In genomic region chr1:168342269-168342668, GRCm38 (mm10) we compare ENCODE assay signal across 12 mouse cellular contexts.
DNase-seq lines count a peak whose midpoint lies in the region; ATAC-seq and TF ChIP-seq lines count a peak whose summit lies in the region.
"Had no signal": no experiment of that assay in that cellular context is flagged by ENCODE, and none has a peak within 500 bp of the region (broad histone marks: within the 10 kb centered on the region; RNA-seq: fewer than 3 reads in every experiment).

No protein-coding gene starts in this region.

- no peak overlapping the region for H3K4me3 ChIP-seq in layer of hippocampus, adult 2 months
- H3K4me3 ChIP-seq in forebrain, postnatal 0 days (ENCODE audit: low read depth, low read length), result no peak overlapping the region
- H3K4me3 ChIP-seq in limb, embryonic 15.5 days, result no peak overlapping the region
- no peak overlapping the region for H3K4me3 ChIP-seq in olfactory bulb, adult 2 months (ENCODE audit: insufficient read depth, low read depth, low read length)
- no peak overlapping the region for H3K4me3 ChIP-seq in thymus, adult 2 months (ENCODE audit: control insufficient read depth, insufficient read depth, low read length)
- H3K4me3 ChIP-seq: liver, embryonic 15.5 days had no signal

- no peaks in the 10 kb centered on the region for H3K36me3 ChIP-seq in forebrain, postnatal 0 days (ENCODE audit: insufficient read depth)
- H3K36me3 ChIP-seq in limb, embryonic 15.5 days, result no peaks in the 10 kb centered on the region
- no peaks in the 10 kb centered on the region for H3K36me3 ChIP-seq in thymus, adult 2 months (ENCODE audit: control insufficient read depth, insufficient read depth, low read length)
- H3K36me3 ChIP-seq: liver, embryonic 15.5 days had no signal

- no peak for TF ChIP-seq POLR2A in olfactory bulb, adult 2 months (IDR thresholded peaks at IDR 0.05; ENCODE audit: insufficient read depth, low read depth, low read length)
- TF ChIP-seq POLR2A in thymus, adult 2 months (IDR thresholded peaks at IDR 0.05; ENCODE audit: control insufficient read depth, extremely low read depth, insufficient read depth, low read length, poor library complexity), result no peak

- intact Hi-C loops in heart, postnatal 14 days (cut with DNase I), result no loop called here

- no peaks in the 10 kb centered on the region for H3K9me3 ChIP-seq in forebrain, postnatal 0 days (ENCODE audit: low read length)
- no peaks in the 10 kb centered on the region for H3K9me3 ChIP-seq in limb, embryonic 15.5 days
- H3K9me3 ChIP-seq: liver, embryonic 15.5 days had no signal

- DNase-seq in layer of hippocampus, adult 2 months (ENCODE audit: low spot score in 2 of 2), result no peak
- no peak for DNase-seq in layer of hippocampus, adult 9-10 months (ENCODE audit: low spot score)
- DNase-seq in forebrain, postnatal 0 days, result no peak
- DNase-seq in retina, postnatal 1 day, result no peak
- no peak for DNase-seq in heart, postnatal 14 days
- DNase-seq in thymus, adult 2 months, result no peak
- DNase-seq: embryo, embryonic 11 days; gastrocnemius, postnatal 10 days; kidney, adult 8-10 months had no signal

- TF ChIP-seq CTCF in layer of hippocampus, adult 2 months (conservative IDR thresholded peaks at IDR 0.05), result no peak
- TF ChIP-seq CTCF in forebrain, postnatal 0 days (IDR thresholded peaks at IDR 0.05; ENCODE audit: low read depth), result no peak
- TF ChIP-seq CTCF in olfactory bulb, adult 2 months (IDR thresholded peaks at IDR 0.05; ENCODE audit: insufficient read depth, low read depth, low read length), result no peak
- TF ChIP-seq CTCF in thymus, adult 2 months (IDR thresholded peaks at IDR 0.05; ENCODE audit: borderline replicate concordance, control insufficient read depth, extremely low read depth, insufficient read depth, low read length, poor library complexity), result no peak

- no peaks in the 10 kb centered on the region for H3K27me3 ChIP-seq in forebrain, postnatal 0 days (ENCODE audit: insufficient read depth, low read length)
- H3K27me3 ChIP-seq in limb, embryonic 15.5 days, result no peaks in the 10 kb centered on the region
- no peaks in the 10 kb centered on the region for H3K27me3 ChIP-seq in thymus, adult 2 months (ENCODE audit: control insufficient read depth, insufficient read depth, low read length)
- H3K27me3 ChIP-seq: liver, embryonic 15.5 days had no signal

- H3K4me2 ChIP-seq in forebrain, postnatal 0 days (ENCODE audit: low read depth), result peak overlapping the region; percentile 31
- H3K4me2 ChIP-seq in limb, embryonic 15.5 days, result no peak overlapping the region
- H3K4me2 ChIP-seq: liver, embryonic 15.5 days had no signal

- peak; percentile 42; the same call in 1 of the 2 replicates for ATAC-seq in forebrain, postnatal 0 days
- no peak for ATAC-seq in limb, embryonic 15.5 days (ENCODE audit: insufficient number of reproducible peaks, low FRiP score, low TSS enrichment, low read depth)

- H3K4me1 ChIP-seq in forebrain, postnatal 0 days (ENCODE audit: insufficient read depth), result peaks cover 24% of the 10 kb centered on the region
- peaks cover 33% of the 10 kb centered on the region for H3K4me1 ChIP-seq in limb, embryonic 15.5 days
- peaks cover 36% of the 10 kb centered on the region for H3K4me1 ChIP-seq in olfactory bulb, adult 2 months (ENCODE audit: control insufficient read depth, insufficient read depth, low read length)
- H3K4me1 ChIP-seq in thymus, adult 2 months (replicated peaks; ENCODE audit: control insufficient read depth, insufficient read depth, low read length), result no peaks in the 10 kb centered on the region
- H3K4me1 ChIP-seq: liver, embryonic 15.5 days had no signal

- H3K27ac ChIP-seq in layer of hippocampus, adult 2 months, result peak overlapping the region; percentile 15; the same call in 1 of the 2 replicates
- peak overlapping the region; percentile 60 for H3K27ac ChIP-seq in forebrain, postnatal 0 days (ENCODE audit: low read depth, low read length)
- peak overlapping the region; percentile 40; the same call in 1 of the 2 replicates for H3K27ac ChIP-seq in limb, embryonic 15.5 days
- peak overlapping the region; percentile 57; the same call in 1 of the 2 replicates for H3K27ac ChIP-seq in olfactory bulb, adult 2 months (ENCODE audit: insufficient read depth, low read depth, low read length)
- H3K27ac ChIP-seq in thymus, adult 2 months (ENCODE audit: control insufficient read depth, insufficient read depth, low read length), result no peak overlapping the region
- H3K27ac ChIP-seq: liver, embryonic 15.5 days had no signal

- WGBS in forebrain, postnatal 0 days, result 25% methylated on average over 6 of the region's 6 CpGs
- WGBS in limb, embryonic 15.5 days, result 49% methylated on average over 6 of the region's 6 CpGs
- WGBS in olfactory bulb, adult 2 months, result 24% methylated on average over 6 of the region's 6 CpGs
- WGBS in thymus, adult 2 months, result 85% methylated on average over 6 of the region's 6 CpGs

- no peak overlapping the region for H3K9ac ChIP-seq in forebrain, postnatal 0 days
- H3K9ac ChIP-seq in limb, embryonic 15.5 days, result no peak overlapping the region
- H3K9ac ChIP-seq: liver, embryonic 15.5 days had no signal
